Comparison of ENCODE assay signal across 35 mouse cellular contexts in the genomic region with DNA sequence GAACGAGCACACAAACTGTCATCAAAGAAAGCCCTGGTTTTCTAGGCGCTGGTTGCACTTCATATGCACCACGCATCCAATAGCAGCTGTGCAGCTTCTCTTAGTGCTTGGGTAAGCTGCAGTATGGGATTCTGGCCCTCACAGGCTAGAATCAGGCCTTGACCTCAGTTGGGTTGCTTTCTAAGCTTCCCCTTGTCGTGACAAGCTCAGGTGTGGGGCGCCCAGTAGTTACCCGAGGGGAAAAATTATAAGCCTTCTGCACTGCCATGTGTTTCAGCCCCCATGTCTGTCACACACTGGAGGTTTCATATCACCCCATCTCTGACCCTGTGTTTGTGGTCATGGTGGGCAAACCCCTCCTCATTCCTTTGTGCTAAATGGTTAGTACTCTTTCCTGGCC. TPM values are rescaled to one million over a fixed set of nuclear protein-coding genes. Genes with fewer than 3 reads are reported as not detected.
"Had no signal": no experiment of that assay in that cellular context is flagged by ENCODE, and none has a peak within 500 bp of the region (broad histone marks: within the 10 kb centered on the region; RNA-seq: fewer than 3 reads in every experiment).

No protein-coding gene starts in this region.

- H3K9ac ChIP-seq: embryonic facial prominence, embryonic 12.5 days; embryonic facial prominence, embryonic 13.5 days; embryonic facial prominence, embryonic 15.5 days; forebrain, embryonic 12.5 days; forebrain, embryonic 13.5 days; forebrain, embryonic 15.5 days; forebrain, postnatal 0 days had no signal

- H3K27me3 ChIP-seq: embryonic facial prominence, embryonic 12.5 days; embryonic facial prominence, embryonic 13.5 days; embryonic facial prominence, embryonic 15.5 days; forebrain, embryonic 12.5 days; forebrain, embryonic 13.5 days; forebrain, embryonic 15.5 days had no signal

- H3K4me3 ChIP-seq: embryonic facial prominence, embryonic 10.5 days; embryonic facial prominence, embryonic 12.5 days; embryonic facial prominence, embryonic 13.5 days; embryonic facial prominence, embryonic 15.5 days; erythroblast, embryonic 14.5 days; forebrain, embryonic 10.5 days; forebrain, embryonic 12.5 days; forebrain, embryonic 13.5 days; forebrain, embryonic 15.5 days; gastrocnemius, adult 2 months; heart, adult 2 months had no signal

- ATAC-seq: forebrain, embryonic 13.5 days; forebrain, embryonic 14.5 days; forebrain, embryonic 15.5 days; forebrain, embryonic 16.5 days; forebrain, postnatal 0 days had no signal

- H3K4me1 ChIP-seq: embryonic facial prominence, embryonic 10.5 days; embryonic facial prominence, embryonic 12.5 days; embryonic facial prominence, embryonic 13.5 days; embryonic facial prominence, embryonic 15.5 days; forebrain, embryonic 12.5 days; forebrain, embryonic 13.5 days; forebrain, embryonic 15.5 days had no signal

- H3K27ac ChIP-seq: embryonic facial prominence, embryonic 10.5 days; embryonic facial prominence, embryonic 12.5 days; embryonic facial prominence, embryonic 13.5 days; embryonic facial prominence, embryonic 15.5 days; forebrain, embryonic 10.5 days; forebrain, embryonic 12.5 days; forebrain, embryonic 13.5 days; forebrain, embryonic 15.5 days; gastrocnemius, adult 2 months; heart, adult 2 months had no signal

- DNase-seq: cerebellum, adult 2 months; cerebellum, adult 8-10 months; cerebellum, adult 9-10 months; cerebellum, adult 9-11 months; cerebellum, postnatal 10 days; cerebellum, postnatal 14 days; cerebellum, postnatal 25 days; cerebellum, postnatal 36 days; embryo, embryonic 11 days; forebrain, postnatal 0 days; gastrocnemius, adult 2 months; gastrocnemius, postnatal 10 days; gastrocnemius, postnatal 14 days; gastrocnemius, postnatal 25 days; gastrocnemius, postnatal 36 days; heart, adult 18-20 months; heart, adult 2 months had no signal

- H3K4me2 ChIP-seq: embryonic facial prominence, embryonic 12.5 days; embryonic facial prominence, embryonic 13.5 days; embryonic facial prominence, embryonic 15.5 days; forebrain, embryonic 12.5 days; forebrain, embryonic 13.5 days; forebrain, embryonic 15.5 days had no signal

- H3K36me3 ChIP-seq: embryonic facial prominence, embryonic 10.5 days; embryonic facial prominence, embryonic 12.5 days; embryonic facial prominence, embryonic 13.5 days; embryonic facial prominence, embryonic 15.5 days; forebrain, embryonic 10.5 days; forebrain, embryonic 12.5 days; forebrain, embryonic 15.5 days had no signal

- H3K9me3 ChIP-seq: embryonic facial prominence, embryonic 10.5 days; embryonic facial prominence, embryonic 12.5 days; embryonic facial prominence, embryonic 13.5 days; embryonic facial prominence, embryonic 15.5 days; forebrain, embryonic 10.5 days; forebrain, embryonic 12.5 days; forebrain, embryonic 13.5 days; forebrain, embryonic 15.5 days had no signal

RNA-seq across cellular contexts. Expression of a gene that starts 42.0 kb away (rescaled TPM):
- total RNA-seq: common myeloid progenitor, adult 5-6 weeks; gastrocnemius, adult 18-20 months; gastrocnemius, adult 2 months; gastrocnemius, adult 8-10 months; gastrocnemius, postnatal 10 days; gastrocnemius, postnatal 14 days; gastrocnemius, postnatal 25 days; gastrocnemius, postnatal 36 days; gastrocnemius, postnatal 4 days; granulocyte monocyte progenitor cell, adult 5-6 weeks had no signal
- polyA plus RNA-seq: embryonic facial prominence, embryonic 10.5 days; embryonic facial prominence, embryonic 11.5 days; embryonic facial prominence, embryonic 12.5 days; erythroblast, embryonic 14.5 days; forebrain, embryonic 10.5 days; forebrain, embryonic 11.5 days had no signal
